Mouse (Mus musculus) embryonic facial prominence, embryonic 14.5 days (tissue): Measurements from ENCODE around the gene Asdurf. TPM values are rescaled to one million over a fixed set of nuclear protein-coding genes. Genes with fewer than 3 reads are reported as not detected.
"Not testable (repeated sequence)": the region's sequence is repeated elsewhere in the genome, so short reads cannot be mapped to it uniquely, and the experiment has no call there.

ENCODE experiments used
- ATAC-seq: fragments of 200-750 bp; cut with Nextera tagmentation; 2 replicates; pipeline ENCODE4 v1.8.0; 2017; ENCODE audit warnings: low read depth, moderate number of reproducible peaks, moderate TSS enrichment
- DNase-seq: peaks from one replicate; pipeline ENCODE4 v3.0.0-alpha.2; 2015; ENCODE audit warnings: low spot score
- H3K27ac ChIP-seq: fragments of 300-500 bp; sonication (generic); replicated peaks from 2 replicates; pipeline ENCODE4 v1.5.1; 2014; ENCODE audit warnings: low read depth, mild to moderate bottlenecking, low read length, moderate library complexity
- H3K27me3 ChIP-seq: fragments of 300-500 bp; sonication (generic); replicated peaks from 2 replicates; pipeline ENCODE4 v1.6.1; 2014; ENCODE audit warnings: low read length; ENCODE audit not compliant: control insufficient read depth, insufficient read depth
- H3K36me3 ChIP-seq: fragments of 300-500 bp; sonication (generic); 2 replicates; pipeline ENCODE4 v1.6.1; 2014; ENCODE audit warnings: low read length, mixed read lengths; ENCODE audit not compliant: control insufficient read depth, insufficient read depth
- H3K4me1 ChIP-seq: fragments of 300-500 bp; sonication (generic); 2 replicates; pipeline ENCODE4 v1.6.1; 2014; ENCODE audit warnings: antibody characterized with exemption, low read length; ENCODE audit not compliant: control insufficient read depth, insufficient read depth
- H3K4me2 ChIP-seq: fragments of 300-500 bp; sonication (generic); 2 replicates; pipeline ENCODE4 v1.6.1; 2014; ENCODE audit warnings: low read depth, mild to moderate bottlenecking, low read length, moderate library complexity, mixed read lengths
- H3K4me3 ChIP-seq: fragments of 300-500 bp; sonication (generic); 2 replicates; pipeline ENCODE4 v1.5.1; 2014; ENCODE audit warnings: low read depth, mild to moderate bottlenecking, low read length
- H3K9ac ChIP-seq: fragments of 300-500 bp; sonication (generic); 2 replicates; pipeline ENCODE4 v1.6.1; 2014; ENCODE audit warnings: low read depth, mild to moderate bottlenecking, low read length, moderate library complexity, mixed read lengths
- H3K9me3 ChIP-seq: fragments of 300-500 bp; sonication (generic); 2 replicates; pipeline ENCODE4 v1.6.1; 2016; ENCODE audit warnings: low read length; ENCODE audit not compliant: control insufficient read depth
- WGBS: fragments of 180-500 bp; shearing (Covaris S2); extraction: QIAGEN DNeasy Blood & Tissue Kit; methylation state at CpG from one replicate; pipeline ENCODE4 v1.1.7; 2014; 5-methylcytosine and 5-hydroxymethylcytosine counted together
- polyA plus RNA-seq: library from polyadenylated mRNA; unstranded; fragments of >200 nt; fragmentation: Nextera tagmentation; extraction: Ambion mirVana; gene quantifications from 2 replicates; pipeline ENCODE4 v1.2.1, GENCODE M21; 2014

Asdurf gene
- polyA plus RNA-seq, result 9.5 and 17.3 TPM in 2 replicates

- no peaks in the 10 kb centered on the region for H3K27me3 ChIP-seq
- under 1% methylated on average over 39 of the region's 44 CpGs for WGBS
- peak within 1 kb of the TSS; percentile 82 for H3K4me3 ChIP-seq
- peak within 1 kb of the TSS; percentile 94 for H3K9ac ChIP-seq
- DNase-seq (peak; percentile 98), ATAC-seq (peak; percentile 100)
- peak within 1 kb of the TSS; percentile 58 for H3K4me2 ChIP-seq
- peak within 1 kb of the TSS; percentile 81 for H3K27ac ChIP-seq
- H3K4me1 ChIP-seq, result peaks cover 4% of the 10 kb centered on the region; the same call in 1 of the 2 replicates
- H3K36me3 ChIP-seq, result peaks cover 18% of the 10 kb centered on the region
- no peaks in the 10 kb centered on the region for H3K9me3 ChIP-seq
Observed at GRCm38 (mm10) chr1:53352327-53353261, at the start of gene Asdurf, which contains the start of the genes Gm28551 and Asnsd1. Gene Asdurf, minus strand, starts transcription at chr1:53352619. Gene Gm28551, minus strand, starts transcription at chr1:53352667. Gene Asnsd1, minus strand, starts transcription at chr1:53352752.

- Histone ChIP-seq H3K4me3 (peak overlapping the region; percentile 11), H3K9ac (0 out of 2 replicates have a peak overlapping the region, but pooled peaks have one; percentile 14)
Observed at GRCm38 (mm10) chr1:53393936-53394760, 41.7 kb upstream of the Asdurf start.

GRCm38 (mm10) chr1:53388762-53389161, 36.3 kb upstream of the Asdurf start:
- DNase-seq (no peak), ATAC-seq (no peak)
- 85% methylated on average over 7 of the region's 14 CpGs for WGBS
- Histone ChIP-seq H3K4me2 (no peak overlapping the region), H3K4me1 (no peaks in the 10 kb centered on the region), H3K36me3 (no peaks in the 10 kb centered on the region), H3K9ac (no peak overlapping the region), H3K9me3 (0 out of 2 replicates have a peak, but pooled peaks cover 8% of the 10 kb centered on the region), H3K4me3 (no peak overlapping the region), H3K27ac (no peak overlapping the region), H3K27me3 (no peaks in the 10 kb centered on the region)

More at GRCm38 (mm10) chr1:53393936-53394760, 41.7 kb upstream of the Asdurf start:
- peak overlapping the region; percentile 46 for H3K4me2 ChIP-seq
- H3K27me3 ChIP-seq, H3K36me3 ChIP-seq, H3K9me3 ChIP-seq, H3K27ac ChIP-seq, ATAC-seq, H3K4me1 ChIP-seq: not testable (repeated sequence)
- DNase-seq, result peak; percentile 42
- WGBS, result 24% methylated on average over 21 of the region's 21 CpGs

- H3K4me2 ChIP-seq, result no peak overlapping the region
- 66% methylated on average over 6 of the region's 6 CpGs for WGBS
- ATAC-seq, result no peak
Observed at GRCm38 (mm10) chr1:53384085-53384688, 31.8 kb upstream of the Asdurf start.

GRCm38 (mm10) chr1:53377731-53378130, 25.3 kb upstream of the Asdurf start:
- H3K27me3 ChIP-seq, result no peaks in the 10 kb centered on the region
- 83% methylated on average over 3 of the region's 3 CpGs for WGBS
- DNase-seq (no peak), ATAC-seq (no peak)
- no peak overlapping the region for H3K9ac ChIP-seq
- H3K36me3 ChIP-seq, result no peaks in the 10 kb centered on the region
- H3K4me3 ChIP-seq, result no peak overlapping the region
- no peaks in the 10 kb centered on the region for H3K4me1 ChIP-seq
- no peak overlapping the region for H3K27ac ChIP-seq
- no peaks in the 10 kb centered on the region for H3K9me3 ChIP-seq
- no peak overlapping the region for H3K4me2 ChIP-seq

More at GRCm38 (mm10) chr1:53384085-53384688, 31.8 kb upstream of the Asdurf start:
- Histone ChIP-seq H3K4me1 (no peaks in the 10 kb centered on the region), H3K27ac (no peak overlapping the region), H3K9ac (no peak overlapping the region), H3K9me3 (0 out of 2 replicates have a peak, but pooled peaks cover under 1% of the 10 kb centered on the region), H3K36me3 (no peaks in the 10 kb centered on the region), H3K4me3 (no peak overlapping the region), H3K27me3 (no peaks in the 10 kb centered on the region)
- DNase-seq, result no peak

GRCm38 (mm10) chr1:53375965-53376364, 23.5 kb upstream of the Asdurf start:
- H3K4me1 ChIP-seq, H3K4me3 ChIP-seq, H3K36me3 ChIP-seq, H3K27ac ChIP-seq, H3K9ac ChIP-seq, H3K9me3 ChIP-seq, ATAC-seq, DNase-seq, H3K4me2 ChIP-seq, H3K27me3 ChIP-seq: not testable (repeated sequence)
- WGBS, result 85% methylated on average over 2 of the region's 2 CpGs

- no peaks in the 10 kb centered on the region for H3K4me1 ChIP-seq
- ATAC-seq, result no peak
- no peaks in the 10 kb centered on the region for H3K36me3 ChIP-seq
- H3K4me3 ChIP-seq, result no peak overlapping the region
- H3K9ac ChIP-seq, result no peak overlapping the region
- no peak for DNase-seq
- H3K27ac ChIP-seq, result no peak overlapping the region
- H3K9me3 ChIP-seq, result no peaks in the 10 kb centered on the region
- H3K4me2 ChIP-seq, result no peak overlapping the region
- no peaks in the 10 kb centered on the region for H3K27me3 ChIP-seq
Observed at GRCm38 (mm10) chr1:53358988-53359387, 6.6 kb upstream of the Asdurf start.

- Histone ChIP-seq H3K4me2 (no peak overlapping the region), H3K9ac (no peak overlapping the region), H3K27me3 (no peaks in the 10 kb centered on the region), H3K9me3 (0 out of 2 replicates have a peak, but pooled peaks cover 14% of the 10 kb centered on the region), H3K4me3 (no peak overlapping the region), H3K36me3 (peaks cover 50% of the 10 kb centered on the region), H3K27ac (no peak overlapping the region), H3K4me1 (no peaks in the 10 kb centered on the region)
- ATAC-seq (no peak), DNase-seq (no peak)
- 95% methylated on average over 2 of the region's 2 CpGs for WGBS
Observed at GRCm38 (mm10) chr1:53341071-53341470, 11.3 kb downstream of the Asdurf start.
